Mouse (Mus musculus) stomach, postnatal 0 days (tissue): ENCODE results near the gene Atp13a2. TPM values are rescaled to one million over a fixed set of nuclear protein-coding genes. Genes with fewer than 3 reads are reported as not detected.

Experiments used
- ATAC-seq: fragments of 200-750 bp; cut with Nextera tagmentation; 2 replicates; pipeline ENCODE4 v1.8.0; 2017; ENCODE audit not compliant: low FRiP score, low TSS enrichment
- DNase-seq: peaks from one replicate; pipeline ENCODE4 v3.0.0-alpha.2; 2016; ENCODE audit warnings: low spot score
- H3K27ac ChIP-seq: fragments of 300-500 bp; sonication (generic); replicated peaks from 2 replicates; pipeline ENCODE4 v1.5.1; 2014; ENCODE audit warnings: mild to moderate bottlenecking, control low read depth
- H3K27me3 ChIP-seq: fragments of 300-500 bp; sonication (generic); 2 replicates; pipeline ENCODE4 v1.6.1; 2014; ENCODE audit warnings: low read length; ENCODE audit not compliant: control insufficient read depth, insufficient read depth
- H3K36me3 ChIP-seq: fragments of 300-500 bp; sonication (generic); 2 replicates; pipeline ENCODE4 v1.6.1; 2014; ENCODE audit warnings: low read length, mixed read lengths; ENCODE audit not compliant: control insufficient read depth, insufficient read depth
- H3K4me1 ChIP-seq: fragments of 300-500 bp; sonication (generic); replicated peaks from 2 replicates; pipeline ENCODE4 v1.6.1; 2014; ENCODE audit warnings: antibody characterized with exemption; ENCODE audit not compliant: control insufficient read depth, insufficient read depth
- H3K4me2 ChIP-seq: fragments of 300-500 bp; sonication (generic); replicated peaks from 2 replicates; pipeline ENCODE4 v1.6.1; 2014; ENCODE audit warnings: low read depth, mild to moderate bottlenecking, control low read depth, moderate library complexity
- H3K4me3 ChIP-seq: fragments of 300-500 bp; sonication (generic); 2 replicates; pipeline ENCODE4 v1.5.1; 2014; ENCODE audit warnings: low read depth, low read length, control low read depth
- H3K9ac ChIP-seq: fragments of 300-500 bp; sonication (generic); 2 replicates; pipeline ENCODE4 v1.6.1; 2014; ENCODE audit warnings: mild to moderate bottlenecking, low read length, control low read depth, mixed read lengths
- H3K9me3 ChIP-seq: fragments of 300-500 bp; sonication (generic); 2 replicates; pipeline ENCODE4 v1.6.1; 2016; ENCODE audit warnings: low read length; ENCODE audit not compliant: control insufficient read depth
- CTCF ChIP-seq: IDR thresholded peaks from 2 replicates; pipeline ENCODE4 v1.5.1; 2016; ENCODE audit warnings: antibody characterized with exemption, low read depth, mild to moderate bottlenecking, moderate library complexity
- EP300 ChIP-seq: optimal IDR thresholded peaks from 2 replicates; pipeline ENCODE3; 2016; ENCODE audit warnings: antibody characterized with exemption
- WGBS: fragments of 180-500 bp; shearing (Covaris S2); extraction: QIAGEN DNeasy Blood & Tissue Kit; methylation state at CpG from one replicate; pipeline ENCODE4 v1.1.7; 2014; 5-methylcytosine and 5-hydroxymethylcytosine counted together
- polyA plus RNA-seq: library from polyadenylated mRNA; unstranded; fragments of >200 nt; fragmentation: Nextera tagmentation; extraction: Ambion mirVana; gene quantifications from 2 replicates; pipeline ENCODE4 v1.2.1, GENCODE M21; 2015

The Atp13a2 gene
- polyA plus RNA-seq, 1 experiment from 2014 or later, result 14.4 TPM

GRCm38 (mm10) chr4:141016311-141016710 lies 29.6 kb downstream of the Atp13a2 start:
- no peaks in the 10 kb centered on the region for H3K9me3 ChIP-seq
- ATAC-seq, result no peak
- H3K36me3 ChIP-seq, result peaks cover 2% of the 10 kb centered on the region; the same call in 1 of the 2 replicates
- no peak for TF ChIP-seq CTCF
- no peak for TF ChIP-seq EP300
- H3K4me1 ChIP-seq, result peaks cover 5% of the 10 kb centered on the region
- no peaks in the 10 kb centered on the region for H3K27me3 ChIP-seq
- no peak overlapping the region for H3K27ac ChIP-seq
- H3K9ac ChIP-seq, result no peak overlapping the region
- WGBS, result 59% methylated on average over 9 of the region's 9 CpGs
- DNase-seq, result no peak
- H3K4me3 ChIP-seq, result no peak overlapping the region
- H3K4me2 ChIP-seq, result no peak overlapping the region

GRCm38 (mm10) chr4:141017657-141018436 lies 31.2 kb downstream of the Atp13a2 start:
- H3K27me3 ChIP-seq, result no peaks in the 10 kb centered on the region
- no peaks in the 10 kb centered on the region for H3K9me3 ChIP-seq
- 80% methylated on average over 29 of the region's 29 CpGs for WGBS
- H3K36me3 ChIP-seq, result peaks cover 2% of the 10 kb centered on the region; the same call in 1 of the 2 replicates
- H3K27ac ChIP-seq, result no peak overlapping the region
- TF ChIP-seq CTCF, result no peak
- no peak for TF ChIP-seq EP300
- H3K9ac ChIP-seq, result no peak overlapping the region
- H3K4me1 ChIP-seq, result peaks cover 3% of the 10 kb centered on the region
- H3K4me2 ChIP-seq, result no peak overlapping the region
- H3K4me3 ChIP-seq, result no peak overlapping the region
- DNase-seq, result no peak
- ATAC-seq, result no peak

- no peak for ATAC-seq
- no peak overlapping the region for H3K4me2 ChIP-seq
Measured at GRCm38 (mm10) chr4:141020220-141020619, 33.5 kb downstream of the Atp13a2 start.

GRCm38 (mm10) chr4:141020811-141021613 lies 34.3 kb downstream of the Atp13a2 start:
- WGBS, result 25% methylated on average over 14 of the region's 14 CpGs
- no peaks in the 10 kb centered on the region for H3K9me3 ChIP-seq
- H3K4me2 ChIP-seq, result peak overlapping the region; percentile 34
- peak overlapping the region; percentile 23; the same call in 1 of the 2 replicates for H3K9ac ChIP-seq
- ATAC-seq, result peak; percentile 38; the same call in 1 of the 2 replicates
- H3K27me3 ChIP-seq, result no peaks in the 10 kb centered on the region
- peak; percentile 72 for DNase-seq
- peak overlapping the region; percentile 89 for H3K27ac ChIP-seq
- H3K4me3 ChIP-seq, result no peak overlapping the region
- peaks cover 6% of the 10 kb centered on the region for H3K4me1 ChIP-seq
- H3K36me3 ChIP-seq, result no peaks in the 10 kb centered on the region
- TF ChIP-seq CTCF, result no peak
- no peak for TF ChIP-seq EP300

More at GRCm38 (mm10) chr4:141020220-141020619, 33.5 kb downstream of the Atp13a2 start:
- H3K27ac ChIP-seq, result peak overlapping the region; percentile 89
- H3K36me3 ChIP-seq, result no peaks in the 10 kb centered on the region
- no peak overlapping the region for H3K9ac ChIP-seq
- H3K4me3 ChIP-seq, result no peak overlapping the region
- DNase-seq, result no peak
- H3K4me1 ChIP-seq, result peaks cover 6% of the 10 kb centered on the region
- TF ChIP-seq EP300 (no peak), CTCF (no peak)
- WGBS, result 72% methylated on average over 17 of the region's 17 CpGs
- H3K9me3 ChIP-seq, result no peaks in the 10 kb centered on the region
- H3K27me3 ChIP-seq, result no peaks in the 10 kb centered on the region

- TF ChIP-seq EP300, result no peak
- no peak; the same call in 1 of the 2 replicates for TF ChIP-seq CTCF
Measured at GRCm38 (mm10) chr4:141021614-141021929, 34.9 kb downstream of the Atp13a2 start.

More at GRCm38 (mm10) chr4:141021614-141021929, 34.9 kb downstream of the Atp13a2 start:
- no peak for ATAC-seq
- H3K4me2 ChIP-seq, result no peak overlapping the region
- H3K36me3 ChIP-seq, result no peaks in the 10 kb centered on the region
- DNase-seq, result no peak
- no peak overlapping the region for H3K4me3 ChIP-seq
- H3K9ac ChIP-seq, result peak overlapping the region; percentile 23; the same call in 1 of the 2 replicates
- H3K9me3 ChIP-seq, result no peaks in the 10 kb centered on the region
- 51% methylated on average over 11 of the region's 11 CpGs for WGBS
- H3K4me1 ChIP-seq, result peaks cover 6% of the 10 kb centered on the region
- peak overlapping the region; percentile 89 for H3K27ac ChIP-seq
- H3K27me3 ChIP-seq, result no peaks in the 10 kb centered on the region
